Mouse (Mus musculus) embryonic facial prominence, embryonic 10.5 days (tissue): Measurements from ENCODE around the gene Cuedc1. TPM values are rescaled to one million over a fixed set of nuclear protein-coding genes. Genes with fewer than 3 reads are reported as not detected.

Experiments used
- DNase-seq: peaks from one replicate; pipeline ENCODE4 v3.0.0-alpha.2; 2017; ENCODE audit warnings: low spot score
- H3K27ac ChIP-seq: fragments of 300-500 bp; sonication (generic); replicated peaks from 2 replicates; pipeline ENCODE4 v1.5.1; 2016; ENCODE audit warnings: mild to moderate bottlenecking
- H3K27me3 ChIP-seq: fragments of 300-500 bp; sonication (generic); replicated peaks from 2 replicates; pipeline ENCODE4 v1.6.1; 2016; ENCODE audit warnings: low read depth, mild to moderate bottlenecking; ENCODE audit not compliant: poor library complexity, severe bottlenecking
- H3K36me3 ChIP-seq: fragments of 300-500 bp; sonication (generic); replicated peaks from 2 replicates; pipeline ENCODE4 v1.6.1; 2016; ENCODE audit warnings: mild to moderate bottlenecking, moderate library complexity
- H3K4me1 ChIP-seq: fragments of 300-500 bp; sonication (generic); 2 replicates; pipeline ENCODE4 v1.6.1; 2016
- H3K4me3 ChIP-seq: fragments of 300-500 bp; sonication (generic); 2 replicates; pipeline ENCODE4 v1.5.1; 2016; ENCODE audit warnings: mild to moderate bottlenecking, moderate library complexity
- H3K9me3 ChIP-seq: fragments of 300-500 bp; sonication (generic); 2 replicates; pipeline ENCODE4 v1.6.1; 2016; ENCODE audit warnings: mild to moderate bottlenecking
- WGBS: fragments of 180-500 bp; shearing (Covaris S2); methylation state at CpG from one replicate; pipeline ENCODE4 v1.1.7; 2016; 5-methylcytosine and 5-hydroxymethylcytosine counted together
- polyA plus RNA-seq: library from polyadenylated mRNA; unstranded; fragments of >200 nt; fragmentation: Nextera tagmentation; extraction: Ambion mirVana; gene quantifications from 2 replicates; pipeline ENCODE4 v1.2.1, GENCODE M21; 2016

Gene Cuedc1
- polyA plus RNA-seq, result 20.8 and 21.9 TPM in 2 replicates

DNA sequence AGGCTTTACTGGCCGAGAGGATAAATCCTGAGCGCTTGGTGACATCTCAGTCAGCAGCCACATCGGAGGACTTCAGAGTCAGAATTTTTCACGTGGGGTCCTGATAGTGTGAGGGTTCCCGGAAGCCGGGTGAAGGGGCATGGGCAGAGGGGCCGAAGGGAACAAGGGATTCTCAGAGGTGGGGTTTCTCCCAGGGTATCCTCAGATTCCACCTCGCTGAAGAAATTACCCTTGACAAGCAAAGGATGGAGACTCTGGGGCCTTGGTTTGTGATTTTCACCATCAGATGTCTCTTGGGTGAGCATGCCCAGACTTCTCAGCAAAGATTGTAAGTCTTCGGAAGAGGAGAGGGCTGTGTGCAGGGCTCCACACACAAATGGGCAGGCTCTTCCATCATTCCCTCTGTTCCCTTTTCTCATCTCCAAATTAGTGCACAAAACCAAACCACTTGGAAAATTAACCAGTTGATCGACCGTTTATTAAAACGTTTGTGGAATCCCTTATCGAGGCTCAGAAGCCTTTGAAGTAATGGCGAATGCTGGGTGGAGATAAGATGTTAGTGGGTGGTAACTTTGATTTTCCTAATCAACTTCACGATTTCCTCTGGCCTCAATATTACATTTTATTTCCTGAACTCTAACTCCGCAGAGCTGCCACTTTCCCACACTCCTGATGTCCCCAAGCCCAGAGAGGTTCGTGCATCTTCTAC, at the start of gene Cuedc1:
Gene Cuedc1, plus strand, starts transcription at position 38 of the 709 bp plus-strand sequence.
- Histone ChIP-seq H3K4me1 (peaks cover 51% of the 10 kb centered on the region), H3K4me3 (peak within 1 kb of the TSS; percentile 94), H3K9me3 (no peaks in the 10 kb centered on the region), H3K36me3 (0 out of 2 replicates have a peak, but pooled peaks cover 8% of the 10 kb centered on the region), H3K27me3 (peaks cover 23% of the 10 kb centered on the region), H3K27ac (peak within 1 kb of the TSS; percentile 100)
- DNase-seq, result no peak
- WGBS, result 24% methylated on average over 17 of the region's 17 CpGs

DNA sequence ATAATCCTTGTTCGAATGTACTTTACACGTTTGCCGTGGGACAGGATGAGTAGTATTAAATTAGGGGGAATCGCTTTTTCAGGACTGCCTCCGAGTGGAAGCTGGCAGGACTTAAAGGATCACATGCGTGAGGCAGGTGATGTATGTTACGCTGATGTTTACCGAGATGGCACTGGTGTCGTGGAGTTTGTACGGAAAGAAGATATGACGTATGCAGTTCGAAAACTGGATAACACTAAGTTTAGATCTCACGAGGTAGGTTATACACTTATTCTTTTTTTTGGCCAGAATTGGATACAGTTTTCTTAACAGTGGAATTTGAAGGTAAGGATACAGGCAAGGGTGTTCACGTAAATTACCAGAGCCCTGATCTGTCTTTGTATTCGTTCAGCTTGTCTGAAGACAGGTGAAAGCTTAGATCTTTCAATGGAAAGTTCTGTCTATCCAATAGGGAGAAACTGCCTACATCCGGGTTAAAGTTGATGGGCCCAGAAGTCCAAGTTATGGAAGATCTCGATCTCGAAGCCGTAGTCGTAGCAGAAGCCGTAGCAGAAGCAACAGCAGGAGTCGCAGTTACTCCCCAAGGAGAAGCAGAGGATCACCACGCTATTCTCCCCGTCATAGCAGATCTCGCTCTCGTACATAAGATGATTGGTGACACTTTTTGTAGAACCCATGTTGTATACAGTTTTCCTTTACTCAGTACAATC, 48.7 kb upstream of the Cuedc1 start:
- Histone ChIP-seq H3K4me3 (peak overlapping the region; percentile 99), H3K4me1 (peaks cover 41% of the 10 kb centered on the region), H3K27ac (peak overlapping the region; percentile 100), H3K9me3 (no peaks in the 10 kb centered on the region), H3K36me3 (peaks cover 54% of the 10 kb centered on the region), H3K27me3 (no peaks in the 10 kb centered on the region)
- 38% methylated on average over 26 of the region's 26 CpGs for WGBS
- DNase-seq, result no peak

DNA sequence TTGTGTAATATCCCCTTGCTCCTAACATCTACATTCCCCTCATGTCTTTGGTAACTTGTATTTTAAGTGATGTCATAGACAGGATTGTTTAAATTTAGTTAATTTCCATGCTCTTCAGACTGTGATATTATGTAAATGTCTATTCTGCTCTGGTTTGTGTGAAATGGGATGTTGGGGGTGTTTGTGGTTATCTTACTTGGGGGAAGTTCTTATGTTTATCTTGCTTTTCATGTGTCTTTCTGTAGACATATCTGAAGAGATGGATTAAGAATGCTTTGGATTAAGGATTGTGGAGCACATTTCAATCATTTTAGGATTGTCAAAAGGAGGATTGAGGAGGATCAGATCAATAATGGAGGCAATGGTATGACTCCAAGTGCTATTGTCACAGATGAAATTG, 48.1 kb upstream of the Cuedc1 start:
- no peaks in the 10 kb centered on the region for H3K27me3 ChIP-seq
- H3K4me3 ChIP-seq, result peak overlapping the region; percentile 99
- H3K36me3 ChIP-seq, result peaks cover 60% of the 10 kb centered on the region
- no peak for DNase-seq
- H3K9me3 ChIP-seq, result no peaks in the 10 kb centered on the region
- peaks cover 41% of the 10 kb centered on the region for H3K4me1 ChIP-seq
- no peak overlapping the region for H3K27ac ChIP-seq

DNA sequence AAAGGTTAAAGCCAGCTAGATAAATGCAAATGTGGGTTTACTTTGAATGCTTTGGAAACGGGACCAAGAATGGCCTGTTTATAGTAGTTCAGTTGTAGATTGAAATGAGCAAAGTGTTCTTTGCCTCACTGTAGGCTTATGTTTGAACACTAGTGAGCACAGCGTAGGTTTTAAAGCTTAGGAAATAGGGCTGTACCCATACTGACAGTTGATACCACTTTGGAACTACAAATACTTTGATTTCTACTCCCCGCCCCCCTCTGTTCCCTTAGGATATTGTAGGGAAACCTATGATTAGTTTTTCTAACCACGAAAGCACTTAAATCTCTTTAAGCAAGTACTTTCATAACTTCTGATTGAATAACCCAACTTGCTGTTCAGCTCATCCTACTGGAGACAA, 45.2 kb upstream of the Cuedc1 start:
- H3K4me3 ChIP-seq, result no peak overlapping the region
- no peaks in the 10 kb centered on the region for H3K27me3 ChIP-seq
- H3K27ac ChIP-seq, result no peak overlapping the region
- no peaks in the 10 kb centered on the region for H3K9me3 ChIP-seq
- peaks cover 69% of the 10 kb centered on the region for H3K36me3 ChIP-seq
- WGBS, result 85% methylated on average over 4 of the region's 4 CpGs
- peaks cover 28% of the 10 kb centered on the region for H3K4me1 ChIP-seq
- no peak for DNase-seq

DNA sequence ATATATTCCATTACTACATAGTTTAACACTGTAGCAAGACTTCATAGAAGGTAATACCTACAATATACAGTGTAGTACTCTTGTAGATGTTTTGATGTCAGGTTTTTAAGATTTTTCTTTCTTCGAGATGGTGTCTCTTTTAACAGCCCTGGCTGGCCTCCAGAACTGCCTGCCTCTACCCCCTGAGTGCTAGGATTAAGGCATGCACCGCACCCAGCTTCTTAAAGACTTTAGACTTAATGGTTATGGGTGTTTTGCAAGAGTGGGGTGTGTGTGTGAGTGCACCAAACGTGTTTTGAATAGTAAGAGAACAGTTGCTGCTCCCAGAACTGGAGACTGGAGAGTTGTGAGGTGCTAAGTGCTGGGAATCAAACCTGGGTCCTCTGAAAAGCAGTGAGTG, 44.0 kb upstream of the Cuedc1 start:
- Histone ChIP-seq H3K27me3 (no peaks in the 10 kb centered on the region), H3K9me3 (no peaks in the 10 kb centered on the region), H3K27ac (no peak overlapping the region), H3K4me1 (peaks cover 28% of the 10 kb centered on the region), H3K36me3 (peaks cover 68% of the 10 kb centered on the region), H3K4me3 (no peak overlapping the region)
- WGBS, result 70% methylated on average over 3 of the region's 3 CpGs
- DNase-seq, result no peak

DNA sequence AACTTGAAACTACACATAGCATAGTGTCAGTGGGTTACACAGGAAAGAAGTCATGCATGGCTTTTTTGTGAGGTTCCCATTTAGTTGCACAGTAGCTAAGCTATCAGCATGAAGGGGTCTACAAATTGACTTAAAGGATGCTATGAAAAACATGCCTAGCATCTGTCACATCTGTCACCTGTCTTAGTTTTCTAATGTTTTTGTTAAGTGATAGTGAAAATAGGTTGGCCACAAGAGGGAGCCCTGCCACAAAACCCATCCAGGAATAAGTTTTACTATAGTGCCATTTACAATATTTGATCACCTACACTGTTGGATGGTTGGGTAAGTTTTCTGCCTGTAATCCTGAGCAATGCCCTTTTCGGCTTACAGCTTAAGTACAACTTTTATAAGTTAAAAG, 43.3 kb upstream of the Cuedc1 start:
- Histone ChIP-seq H3K9me3 (no peaks in the 10 kb centered on the region), H3K27ac (no peak overlapping the region), H3K4me1 (peaks cover 22% of the 10 kb centered on the region), H3K27me3 (no peaks in the 10 kb centered on the region), H3K4me3 (no peak overlapping the region), H3K36me3 (peaks cover 60% of the 10 kb centered on the region)
- DNase-seq, result peak; percentile 60
- WGBS, result 90% methylated on average over 1 of the region's 1 CpGs

DNA sequence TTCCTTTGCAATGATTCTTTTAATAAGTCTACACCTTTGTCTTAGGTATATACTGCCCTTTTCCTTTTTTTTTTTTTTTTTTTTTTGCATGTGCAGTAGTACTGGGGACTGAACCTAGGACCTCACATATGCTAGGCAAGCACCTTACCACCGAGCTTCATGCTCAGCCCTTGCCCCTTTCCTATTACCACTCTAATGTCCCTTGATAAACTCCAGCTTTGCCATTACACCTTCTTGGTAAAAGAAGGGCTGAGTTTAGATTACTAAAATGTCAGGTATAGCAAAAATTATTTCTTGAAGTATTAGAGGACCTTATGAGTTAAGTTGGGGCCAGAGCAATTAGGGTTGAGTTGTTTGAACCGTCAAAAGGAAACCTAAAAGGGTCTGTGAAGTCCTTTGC, 42.1 kb upstream of the Cuedc1 start:
- Histone ChIP-seq H3K36me3 (peaks cover 48% of the 10 kb centered on the region), H3K4me1 (peaks cover 10% of the 10 kb centered on the region), H3K27ac (no peak overlapping the region), H3K4me3 (no peak overlapping the region), H3K27me3 (no peaks in the 10 kb centered on the region), H3K9me3 (no peaks in the 10 kb centered on the region)
- no peak for DNase-seq
- 88% methylated on average over 2 of the region's 2 CpGs for WGBS

DNA sequence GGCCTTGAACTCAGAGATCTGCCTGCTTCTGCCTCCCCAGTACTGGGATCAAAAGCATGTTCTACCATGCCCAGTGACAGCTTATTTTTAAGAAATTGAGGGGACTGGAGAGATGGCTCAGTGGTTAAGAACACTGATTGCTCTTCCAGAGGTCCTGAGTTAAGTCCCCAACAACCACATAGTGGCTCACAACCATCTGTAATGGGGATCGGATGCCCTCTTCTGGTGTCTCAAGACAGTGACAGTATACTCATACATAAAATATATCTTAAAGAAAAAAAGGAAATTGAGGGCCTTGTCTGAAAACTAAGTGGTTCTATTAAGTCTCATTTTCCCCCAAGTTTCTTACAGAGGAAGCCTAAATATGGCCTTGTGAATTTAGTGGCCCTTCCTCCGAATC, 40.1 kb upstream of the Cuedc1 start:
- WGBS, result 80% methylated on average over 2 of the region's 2 CpGs
- DNase-seq, result no peak
- Histone ChIP-seq H3K4me3 (no peak overlapping the region), H3K27ac (no peak overlapping the region), H3K27me3 (no peaks in the 10 kb centered on the region), H3K36me3 (peaks cover 28% of the 10 kb centered on the region), H3K9me3 (no peaks in the 10 kb centered on the region), H3K4me1 (no peaks in the 10 kb centered on the region)

DNA sequence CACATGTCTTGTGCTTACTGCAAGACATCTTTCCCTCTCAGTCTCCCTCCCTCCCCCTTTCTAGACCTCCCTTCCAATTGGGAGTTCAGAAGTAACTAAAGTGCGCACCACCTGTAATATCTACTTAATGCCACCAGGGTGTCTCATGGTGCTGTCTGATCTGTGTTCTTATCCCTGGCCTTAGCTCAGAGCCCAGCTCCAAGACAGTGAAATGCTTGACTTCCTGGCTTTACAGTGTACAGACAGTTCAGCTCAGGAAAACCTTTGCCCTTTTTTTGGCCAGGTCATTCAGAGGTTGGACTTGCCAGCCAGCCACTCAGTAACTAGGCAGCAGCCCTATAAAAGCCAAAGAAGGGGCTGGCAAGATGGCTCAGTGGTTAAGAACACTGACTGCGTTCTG, 38.7 kb upstream of the Cuedc1 start:
- H3K36me3 ChIP-seq, result peaks cover 14% of the 10 kb centered on the region
- H3K27ac ChIP-seq, result no peak overlapping the region
- H3K4me1 ChIP-seq, result no peaks in the 10 kb centered on the region
- no peak overlapping the region for H3K4me3 ChIP-seq
- H3K27me3 ChIP-seq, result no peaks in the 10 kb centered on the region
- DNase-seq, result peak; percentile 45
- 50% methylated on average over 2 of the region's 2 CpGs for WGBS
- no peaks in the 10 kb centered on the region for H3K9me3 ChIP-seq

DNA sequence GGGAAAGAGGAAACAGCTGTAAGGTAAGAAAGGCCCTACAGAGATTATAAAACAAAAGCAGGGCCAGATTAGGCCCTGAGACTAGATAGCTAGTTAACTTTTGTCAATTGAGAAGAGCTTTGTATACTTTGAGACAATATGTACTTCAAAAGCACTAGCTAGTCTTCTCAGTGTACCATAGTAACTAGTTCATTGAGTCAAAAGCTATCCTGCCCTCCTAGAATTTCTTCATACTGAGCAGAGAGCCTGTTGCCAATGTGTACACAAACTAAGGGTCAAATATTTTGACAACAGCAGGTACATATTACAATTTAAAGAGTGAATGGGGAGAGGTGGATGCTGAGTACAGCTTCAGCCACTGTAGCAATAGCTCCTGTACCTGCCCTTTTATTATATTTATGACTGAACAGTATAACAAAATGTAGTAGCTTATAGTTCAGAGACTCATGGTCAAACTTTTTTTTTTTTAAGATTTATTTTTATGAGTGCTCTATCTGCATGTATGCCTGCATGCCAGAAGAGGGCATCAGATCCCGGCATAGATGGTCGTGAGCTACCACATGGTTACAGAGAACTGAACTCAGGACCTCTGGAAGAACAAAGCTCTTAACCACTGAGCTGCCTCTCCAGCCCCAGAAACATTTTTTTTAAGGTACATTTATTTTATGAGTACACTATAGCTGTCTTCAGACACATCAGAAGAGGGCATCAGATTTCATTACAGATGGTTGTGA, 35.8 kb upstream of the Cuedc1 start:
- no peaks in the 10 kb centered on the region for H3K27me3 ChIP-seq
- H3K9me3 ChIP-seq, result no peaks in the 10 kb centered on the region
- WGBS, result 78% methylated on average over 2 of the region's 2 CpGs
- peaks cover 5% of the 10 kb centered on the region for H3K4me1 ChIP-seq
- DNase-seq, result no peak
- no peak overlapping the region for H3K27ac ChIP-seq
- no peak overlapping the region for H3K4me3 ChIP-seq
- no peaks in the 10 kb centered on the region for H3K36me3 ChIP-seq

DNA sequence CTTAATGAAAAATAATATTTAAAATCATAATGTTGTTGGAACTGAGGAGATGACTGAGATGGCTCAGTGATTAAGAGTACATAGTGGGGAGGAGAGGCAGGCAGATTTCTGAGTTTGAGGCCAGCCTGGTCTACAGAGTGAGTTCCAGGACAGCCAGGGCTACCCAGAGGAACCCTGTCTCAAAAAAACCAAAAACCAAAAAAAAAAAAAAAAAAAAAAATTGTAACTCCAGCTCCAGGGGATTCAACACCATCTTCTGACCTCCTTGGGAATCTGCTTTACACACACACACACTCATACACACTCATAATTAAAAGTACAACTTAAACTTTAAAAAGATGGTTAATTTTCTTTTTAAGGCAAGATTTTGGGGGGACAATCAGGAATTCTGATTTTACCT, 32.1 kb upstream of the Cuedc1 start:
- no peaks in the 10 kb centered on the region for H3K27me3 ChIP-seq
- H3K4me1 ChIP-seq, result peaks cover 22% of the 10 kb centered on the region
- H3K9me3 ChIP-seq, result no peaks in the 10 kb centered on the region
- H3K36me3 ChIP-seq, result no peaks in the 10 kb centered on the region
- no peak overlapping the region for H3K4me3 ChIP-seq
- no peak for DNase-seq
- H3K27ac ChIP-seq, result no peak overlapping the region

DNA sequence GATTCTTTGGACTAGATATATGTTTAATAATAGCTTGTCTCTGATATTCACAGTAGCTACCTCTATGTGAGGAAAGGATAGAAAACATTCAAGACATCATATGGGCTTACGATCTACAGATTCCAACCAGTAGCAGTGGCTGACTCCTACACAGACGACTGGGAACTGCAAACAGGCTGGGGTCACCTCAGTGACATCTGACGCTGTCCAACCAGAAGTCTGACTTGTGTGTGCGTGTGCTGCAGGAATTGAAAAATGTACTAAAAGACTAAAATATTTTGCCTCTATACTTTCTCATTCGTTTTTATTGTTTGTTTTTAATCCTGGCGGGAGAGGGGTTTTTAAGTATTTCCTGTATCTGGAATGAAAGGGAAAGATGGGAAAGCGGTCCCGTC, 30.7 kb upstream of the Cuedc1 start:
- Histone ChIP-seq H3K9me3 (no peaks in the 10 kb centered on the region), H3K4me3 (peak overlapping the region; percentile 81), H3K36me3 (no peaks in the 10 kb centered on the region), H3K27me3 (no peaks in the 10 kb centered on the region), H3K4me1 (peaks cover 36% of the 10 kb centered on the region), H3K27ac (peak overlapping the region; percentile 97)
- 4% methylated on average over 8 of the region's 8 CpGs for WGBS
- DNase-seq, result peak; percentile 32
